Mouse (Mus musculus) frontal cortex, adult 2 months (tissue): ENCODE measurements at regions not wholly inside any gene's neighbourhood (a gene's known extent, or its start where the extent isn't known, plus 50 kb on each side); places are given as distances from the start of the nearest gene placed in this dataset.
A peak's percentile ranks its signal among the peaks of the same experiment; 100 is the strongest.
"Not testable (repeated sequence)": the region's sequence is repeated elsewhere in the genome, so short reads cannot be mapped to it uniquely, and the experiment has no call there.

Source experiments
- DNase-seq, 2 experiments: peaks; one replicate each; pipeline ENCODE4 v3.0.0; 2022; ENCODE audit warnings: low spot score in 1 of 2; ENCODE audit errors: extremely low spot score in 1 of 2

GRCm38 (mm10) chr11:24925135-24925534 lies 847.3 kb downstream of the Bcl11a start:
- DNase-seq = no peak

- DNase-seq = no peak
Observed at GRCm38 (mm10) chr11:24943646-24944045, 865.8 kb downstream of the Bcl11a start.

GRCm38 (mm10) chr11:24951161-24951560 lies 873.3 kb downstream of the Bcl11a start:
- no peak for DNase-seq

GRCm38 (mm10) chr11:24972359-24972758 lies 894.5 kb downstream of the Bcl11a start:
- no peak for DNase-seq

GRCm38 (mm10) chr11:24980193-24980665 lies 902.4 kb downstream of the Bcl11a start:
- no peak for DNase-seq

GRCm38 (mm10) chr11:24983060-24983629 lies 905.3 kb downstream of the Bcl11a start:
- DNase-seq = no peak

- no peak for DNase-seq
Observed at GRCm38 (mm10) chr11:25005491-25005890, 927.6 kb downstream of the Bcl11a start.

GRCm38 (mm10) chr11:25026786-25027185 lies 948.9 kb downstream of the Bcl11a start:
- no peak for DNase-seq

- DNase-seq = peak; percentile 3 to 50
Observed at GRCm38 (mm10) chr11:25040983-25041382, 963.1 kb downstream of the Bcl11a start.

GRCm38 (mm10) chr11:25042763-25043162 lies 964.9 kb downstream of the Bcl11a start:
- no peak for DNase-seq

GRCm38 (mm10) chr11:25045339-25045738 lies 967.5 kb downstream of the Bcl11a start:
- DNase-seq = no peak

GRCm38 (mm10) chr11:25045977-25046376 lies 968.1 kb downstream of the Bcl11a start:
- DNase-seq = no peak

- DNase-seq = no peak
Observed at GRCm38 (mm10) chr11:25055698-25056097, 977.8 kb downstream of the Bcl11a start.

- DNase-seq = no peak
Observed at GRCm38 (mm10) chr11:25057093-25057521, 979.3 kb downstream of the Bcl11a start.

GRCm38 (mm10) chr11:25057543-25057942 lies 979.7 kb downstream of the Bcl11a start:
- DNase-seq = no peak

GRCm38 (mm10) chr11:25063042-25063441 lies 985.2 kb downstream of the Bcl11a start:
- DNase-seq = no peak

GRCm38 (mm10) chr11:25063978-25064377 lies 986.1 kb downstream of the Bcl11a start:
- no peak for DNase-seq

- not testable (repeated sequence) for DNase-seq
Observed at GRCm38 (mm10) chr11:25099976-25100375, 1022.1 kb downstream of the Bcl11a start.

GRCm38 (mm10) chr11:25104432-25104831 lies 1026.6 kb downstream of the Bcl11a start:
- DNase-seq = no peak

GRCm38 (mm10) chr11:25124458-25124857 lies 1046.6 kb downstream of the Bcl11a start:
- no peak for DNase-seq

- DNase-seq = no peak
Observed at GRCm38 (mm10) chr11:25142226-25142625, 1064.4 kb downstream of the Bcl11a start.

- no peak for DNase-seq
Observed at GRCm38 (mm10) chr11:25142833-25143232, 1065.0 kb downstream of the Bcl11a start.

- peak; percentile 6 to 11 for DNase-seq
Observed at GRCm38 (mm10) chr11:25147287-25147686, 1063.3 kb downstream of the 5730522E02Rik start.
